Mouse (Mus musculus) retina, embryonic 14.5 days (tissue): Measurements from ENCODE around the gene 4930404H24Rik.
A peak's percentile ranks its signal among the peaks of the same experiment; 100 is the strongest.

Experiments
- DNase-seq: peaks from one replicate; pipeline ENCODE4 v3.0.0-alpha.2; 2015; ENCODE audit warnings: low spot score

4930404H24Rik gene

DNA sequence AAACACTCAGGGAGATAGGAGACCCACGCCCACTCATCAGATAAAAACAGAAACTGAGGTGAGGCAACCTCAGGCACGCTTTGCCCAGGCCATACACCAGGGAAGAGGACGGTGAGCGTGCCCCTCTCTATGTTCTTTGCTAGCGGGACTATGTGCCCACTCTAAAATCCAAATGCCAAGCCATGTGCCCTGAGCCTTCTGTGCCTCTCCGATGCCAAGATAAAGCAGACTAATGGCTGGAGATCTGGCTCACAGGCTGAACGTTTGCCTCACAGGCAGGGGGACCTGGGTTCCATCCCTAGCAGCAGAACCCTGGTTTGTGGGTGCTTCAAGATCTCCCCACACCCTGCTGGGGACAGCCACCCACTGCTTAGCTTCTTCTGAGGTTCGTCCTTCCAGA is 17.5 kb downstream of the 4930404H24Rik start:
- no peak for DNase-seq

DNA sequence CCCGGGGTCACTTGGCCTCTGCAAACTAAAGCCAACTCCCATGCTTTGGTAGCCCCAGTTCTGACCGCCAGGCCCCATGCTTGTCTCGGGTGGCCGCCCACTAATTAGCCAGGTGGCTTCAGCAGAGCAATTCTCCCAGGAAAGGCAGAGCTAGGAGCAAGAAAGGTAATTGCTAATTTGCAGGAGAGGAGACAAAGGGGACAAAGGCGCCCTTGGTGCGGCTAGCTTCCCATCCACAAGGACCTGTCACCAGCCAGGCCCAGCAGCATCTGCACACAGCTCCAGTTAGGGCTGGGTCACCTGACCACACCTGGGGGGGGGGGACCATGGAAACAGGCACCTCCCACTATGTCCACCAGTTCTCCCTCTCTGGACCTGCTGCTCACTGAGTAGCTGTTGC is 19.0 kb downstream of the 4930404H24Rik start:
- peak; percentile 42 for DNase-seq

DNA sequence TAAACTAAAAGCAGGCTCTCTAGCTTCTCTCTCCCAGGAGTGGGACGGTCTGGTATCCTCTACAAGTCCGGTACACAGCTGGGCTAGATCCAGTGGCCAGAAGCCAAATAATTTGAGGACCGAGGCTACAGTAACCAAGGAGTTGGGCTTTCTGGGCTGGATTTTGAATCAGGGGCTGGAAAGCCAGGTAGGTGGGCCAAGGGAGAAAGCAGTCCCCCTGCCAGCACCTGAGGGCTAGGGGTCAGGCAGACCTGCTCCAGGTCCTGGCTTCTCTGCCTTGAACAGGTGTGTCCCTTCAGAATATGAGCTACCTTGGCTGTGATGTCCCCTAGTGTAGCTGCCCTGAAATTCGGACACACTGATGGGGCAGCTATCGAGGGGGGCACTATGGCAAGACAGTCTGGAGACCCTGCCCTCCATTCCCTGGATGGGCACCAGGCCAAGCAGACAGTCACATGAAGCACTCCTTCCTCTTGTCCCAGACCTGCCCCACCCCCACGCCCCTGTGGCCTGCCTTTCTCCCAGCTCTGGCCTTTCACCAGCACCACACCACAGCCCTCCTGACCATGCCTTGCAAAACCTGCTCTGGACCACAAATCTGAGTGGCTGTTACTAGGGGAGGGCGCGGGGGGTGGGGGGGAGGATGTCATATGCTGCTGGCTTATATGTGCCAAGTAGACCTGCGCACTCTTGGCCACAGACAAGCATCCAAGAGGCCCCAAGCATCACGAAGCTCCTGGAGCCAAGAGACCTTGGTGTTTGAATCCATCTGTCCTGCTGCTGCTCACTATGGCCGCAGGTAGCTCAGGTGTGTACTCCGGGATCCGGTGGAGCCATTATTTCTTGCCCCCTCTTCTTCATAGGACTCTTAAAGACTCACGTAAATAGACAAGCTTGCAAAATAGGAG is 20.1 kb downstream of the 4930404H24Rik start:
- DNase-seq: no peak

DNA sequence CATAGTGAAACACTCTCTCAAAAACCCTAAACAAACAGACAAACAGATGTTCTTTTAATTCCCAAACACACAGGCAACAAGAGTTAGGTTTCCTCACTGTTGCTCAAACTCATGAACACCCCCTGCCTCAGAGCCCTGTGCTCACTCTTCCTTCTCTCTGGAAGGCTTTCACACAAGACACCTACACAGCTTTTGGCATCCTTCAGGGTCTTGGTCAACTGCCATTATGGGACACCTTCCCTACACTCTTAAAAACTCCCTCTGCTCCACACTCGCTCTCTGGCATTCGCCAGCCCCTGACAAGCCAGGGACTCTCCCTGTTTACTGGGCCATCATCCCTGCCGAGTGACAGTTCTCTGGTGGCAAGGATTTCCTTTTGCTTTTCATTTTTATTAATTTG is 21.4 kb downstream of the 4930404H24Rik start:
- no peak for DNase-seq

DNA sequence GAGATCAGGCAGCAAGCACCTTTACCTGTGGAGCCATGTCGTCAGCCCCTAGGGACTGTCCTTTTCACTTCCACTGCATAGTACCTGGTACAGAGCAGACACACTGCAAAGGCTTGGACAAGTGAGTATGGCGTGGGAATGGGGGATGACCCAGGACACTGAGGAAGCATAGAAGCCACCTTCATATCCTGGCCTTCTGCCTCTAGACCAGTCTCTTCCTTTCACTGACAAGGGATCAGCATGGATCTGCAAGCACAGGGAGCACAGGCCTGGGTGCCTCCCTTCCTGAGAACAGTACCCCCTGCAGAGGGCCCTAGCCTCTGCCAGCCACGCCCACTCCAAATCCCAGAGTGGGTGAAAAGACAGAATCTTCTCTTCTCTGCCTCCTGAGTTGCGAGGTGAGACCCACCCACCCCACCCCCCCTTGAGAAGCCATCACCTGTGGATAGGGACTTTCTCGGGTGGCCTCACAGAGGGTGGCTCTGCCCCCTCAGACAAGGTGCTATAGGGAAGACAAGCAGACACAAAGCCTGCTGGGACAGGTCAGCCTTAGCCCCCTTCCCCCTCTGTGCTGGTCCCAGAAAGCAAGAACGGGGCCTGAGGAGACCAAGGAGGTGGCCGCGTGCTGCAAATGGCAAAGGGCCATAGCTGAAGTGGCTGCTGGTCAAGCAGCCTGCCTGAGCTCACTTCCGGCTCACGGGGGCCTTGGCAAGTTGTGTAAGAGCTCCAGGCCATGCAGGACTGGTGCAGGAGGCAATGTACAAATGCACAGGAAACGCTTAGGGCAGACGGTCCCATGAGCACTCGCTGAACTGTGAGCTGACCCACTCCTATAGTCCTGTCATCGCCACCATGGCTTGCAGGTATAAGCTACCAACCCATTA is 22.1 kb downstream of the 4930404H24Rik start:
- no peak for DNase-seq

DNA sequence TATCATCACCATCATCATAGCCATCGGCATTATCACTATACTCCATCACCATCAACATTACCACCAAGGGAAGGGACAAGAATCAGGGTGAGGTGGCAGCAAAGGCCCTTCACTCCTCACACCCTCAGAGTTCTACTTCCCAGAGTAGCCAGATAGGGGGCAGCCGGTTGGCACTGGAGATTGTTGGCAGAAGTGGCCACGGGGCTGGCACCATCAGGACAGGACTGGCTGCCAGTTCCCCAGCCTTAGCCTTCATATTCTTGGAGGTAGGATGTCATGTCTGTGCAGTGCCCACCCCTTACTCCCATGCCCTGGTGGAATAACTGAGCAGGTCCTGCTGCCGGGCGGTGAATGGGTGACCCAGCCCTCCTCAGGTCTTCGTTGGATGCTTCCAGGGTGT is 23.0 kb downstream of the 4930404H24Rik start:
- no peak for DNase-seq

DNA sequence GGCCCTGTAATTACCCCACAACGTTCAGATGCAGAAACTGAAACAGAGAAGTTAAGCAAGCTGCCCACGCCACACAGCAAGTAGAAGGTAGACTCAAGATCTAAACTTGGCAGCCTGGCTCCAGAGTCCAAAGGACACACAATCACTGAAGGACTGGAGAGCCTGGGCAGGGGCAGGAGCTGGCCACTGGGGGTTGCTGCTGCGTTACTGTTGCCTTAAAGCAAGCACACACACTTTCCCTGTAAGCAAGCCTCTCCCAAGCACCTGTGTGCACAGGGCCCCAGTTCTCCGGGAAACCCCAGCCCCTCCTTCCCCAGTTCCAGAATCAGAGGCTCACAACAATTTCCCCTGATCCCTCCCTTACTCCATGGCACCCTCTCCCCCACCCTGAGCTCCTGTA is 24.4 kb downstream of the 4930404H24Rik start:
- peak; percentile 45 for DNase-seq

DNA sequence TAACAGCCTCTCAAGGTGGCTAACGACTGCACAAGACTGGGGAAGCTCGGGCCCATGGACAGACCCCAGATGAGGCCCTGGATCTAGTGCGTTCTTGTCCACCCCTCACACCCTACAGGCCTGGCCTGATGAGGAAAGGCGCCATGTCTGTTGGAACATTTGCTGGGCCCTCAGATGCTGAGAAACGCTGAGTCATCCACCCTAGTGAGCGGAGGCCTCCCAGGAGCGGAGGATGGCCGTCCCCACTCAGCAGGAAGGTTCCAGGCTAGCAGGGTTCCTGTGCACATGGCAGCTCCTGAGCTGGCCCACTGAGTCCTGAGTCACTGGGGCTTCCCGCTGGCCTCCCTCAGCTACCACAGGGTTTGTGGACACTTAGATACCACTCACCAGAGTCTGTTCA is 27.5 kb downstream of the 4930404H24Rik start:
- no peak for DNase-seq

DNA sequence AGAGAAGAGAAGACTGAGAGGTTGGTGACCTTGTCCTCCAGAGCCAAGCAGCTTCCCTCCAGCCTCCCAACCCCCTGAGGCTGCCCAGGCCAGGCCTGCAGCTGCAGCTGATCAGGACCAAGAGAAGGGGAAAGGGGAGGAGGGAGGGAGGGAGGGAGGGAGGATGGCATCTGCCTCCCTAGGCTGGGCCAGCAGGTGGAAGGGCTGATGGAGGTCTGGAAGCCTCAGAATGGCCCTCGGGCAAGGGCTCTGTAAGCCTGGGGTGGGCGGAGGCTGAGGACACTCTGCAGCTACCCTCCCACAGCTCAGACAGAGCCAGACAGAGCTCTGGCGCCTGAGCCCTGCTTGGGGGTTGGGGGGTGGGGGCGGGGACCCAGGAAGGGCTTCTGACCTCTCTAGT is 29.7 kb downstream of the 4930404H24Rik start:
- peak; percentile 66 for DNase-seq

DNA sequence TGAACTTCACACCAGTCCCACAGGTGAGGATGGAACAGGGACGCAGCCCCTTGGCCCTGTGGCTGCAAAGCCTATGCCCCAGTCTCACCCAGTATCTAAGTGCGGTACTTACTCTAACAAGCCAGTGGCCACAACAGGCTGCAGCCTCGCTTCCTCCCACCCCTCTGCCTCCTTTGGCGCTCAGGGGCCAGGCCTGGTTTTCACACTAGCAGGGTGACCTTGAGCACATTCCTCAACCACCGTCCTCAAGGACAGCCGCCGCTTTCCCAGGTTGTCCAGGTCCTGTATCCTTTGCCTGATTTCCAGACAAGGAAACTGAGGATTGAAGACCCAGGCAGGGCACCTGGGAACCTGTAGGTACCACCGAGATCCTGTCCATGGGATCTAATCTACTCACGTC is 30.6 kb downstream of the 4930404H24Rik start:
- DNase-seq: no peak

DNA sequence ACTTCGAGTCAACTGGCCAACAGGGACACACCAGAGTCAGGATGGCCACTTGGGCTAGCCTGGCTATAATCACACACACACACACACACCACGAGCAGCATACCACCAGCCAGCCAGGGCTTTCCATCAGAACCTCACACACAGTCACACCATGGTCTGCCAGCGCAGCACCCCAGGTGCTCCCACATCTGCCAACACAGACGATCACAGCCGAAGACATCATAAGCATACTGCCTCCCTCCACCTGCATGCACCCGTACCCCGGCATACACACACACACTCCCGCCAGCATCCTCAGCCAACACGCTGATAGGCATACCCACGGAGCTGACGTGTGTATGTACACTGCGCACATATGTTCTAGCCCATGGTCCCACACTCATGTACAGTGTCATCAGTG is 31.1 kb downstream of the 4930404H24Rik start:
- no peak for DNase-seq

DNA sequence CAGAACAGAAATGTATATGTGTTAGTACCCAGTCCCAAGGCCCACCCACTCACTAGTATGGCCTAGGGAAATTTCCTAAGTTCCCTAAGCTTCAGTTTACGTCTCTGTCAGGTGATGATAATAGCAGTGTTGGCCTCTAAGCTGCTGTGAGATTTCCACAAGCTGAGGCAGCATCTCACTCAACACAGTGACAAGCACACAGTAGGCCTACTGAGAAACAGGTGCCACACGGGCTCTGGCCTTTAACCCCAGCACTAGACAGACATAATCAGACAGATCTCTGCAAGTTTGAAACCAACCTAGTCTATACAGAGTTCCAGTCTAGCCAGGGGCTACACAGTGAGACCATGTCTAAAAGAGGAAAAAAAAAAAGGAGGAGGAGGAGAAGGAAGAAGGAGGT is 32.1 kb downstream of the 4930404H24Rik start:
- no peak for DNase-seq

DNA sequence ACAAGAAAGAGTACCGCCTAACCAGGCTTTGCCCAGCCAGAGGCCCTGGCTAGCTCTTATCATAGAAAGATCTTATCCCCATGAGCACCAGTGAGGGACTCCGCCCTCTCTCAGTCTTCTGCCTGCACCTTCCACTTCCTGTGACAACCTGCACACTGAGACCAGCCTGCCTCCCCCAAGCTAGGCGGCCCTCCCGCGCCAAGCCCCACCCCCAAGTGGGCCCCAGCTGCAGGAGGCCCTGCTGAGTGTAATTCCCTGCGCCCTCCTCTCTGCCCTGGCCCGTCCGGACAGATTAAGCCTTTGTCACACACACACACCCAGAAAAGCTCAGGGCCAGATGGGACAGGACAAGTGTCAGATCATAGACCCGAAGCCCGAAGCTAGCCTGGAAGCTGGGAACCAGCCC is 33.3 kb downstream of the 4930404H24Rik start:
- peak; percentile 52 for DNase-seq

DNA sequence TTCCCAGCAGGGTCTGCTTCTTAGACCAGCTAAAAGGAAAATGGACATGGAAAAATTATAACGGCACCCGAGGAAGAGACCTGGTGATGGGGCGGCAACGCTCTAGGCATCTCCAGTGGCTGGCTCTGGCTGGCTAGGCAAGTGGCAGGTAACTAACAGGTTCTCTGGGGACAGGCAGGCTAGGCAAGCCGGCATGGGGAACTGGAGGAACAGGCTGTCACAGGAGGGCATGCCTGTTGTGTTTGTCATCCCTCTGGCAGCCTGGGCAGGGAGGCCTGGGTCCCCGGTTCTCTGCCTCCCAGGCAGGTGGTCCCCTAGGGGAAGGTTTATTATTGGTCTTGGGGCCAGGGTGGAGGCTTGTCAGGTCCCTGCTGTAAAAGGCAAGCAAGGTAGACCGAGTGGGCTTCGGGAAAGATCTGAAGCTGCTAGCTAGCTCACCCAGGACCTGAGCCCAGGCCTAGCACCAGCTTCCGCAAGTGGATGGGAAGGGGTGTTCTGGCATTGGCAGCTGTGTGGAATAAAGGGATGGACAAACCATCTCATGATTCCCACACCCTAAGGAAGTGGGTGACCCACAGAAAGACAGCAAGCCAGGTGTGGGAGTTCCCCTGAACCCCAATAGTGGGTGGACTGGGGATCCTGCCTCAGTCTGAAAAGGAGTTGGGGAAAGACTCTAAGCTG is 34.4 kb downstream of the 4930404H24Rik start:
- DNase-seq: no peak

DNA sequence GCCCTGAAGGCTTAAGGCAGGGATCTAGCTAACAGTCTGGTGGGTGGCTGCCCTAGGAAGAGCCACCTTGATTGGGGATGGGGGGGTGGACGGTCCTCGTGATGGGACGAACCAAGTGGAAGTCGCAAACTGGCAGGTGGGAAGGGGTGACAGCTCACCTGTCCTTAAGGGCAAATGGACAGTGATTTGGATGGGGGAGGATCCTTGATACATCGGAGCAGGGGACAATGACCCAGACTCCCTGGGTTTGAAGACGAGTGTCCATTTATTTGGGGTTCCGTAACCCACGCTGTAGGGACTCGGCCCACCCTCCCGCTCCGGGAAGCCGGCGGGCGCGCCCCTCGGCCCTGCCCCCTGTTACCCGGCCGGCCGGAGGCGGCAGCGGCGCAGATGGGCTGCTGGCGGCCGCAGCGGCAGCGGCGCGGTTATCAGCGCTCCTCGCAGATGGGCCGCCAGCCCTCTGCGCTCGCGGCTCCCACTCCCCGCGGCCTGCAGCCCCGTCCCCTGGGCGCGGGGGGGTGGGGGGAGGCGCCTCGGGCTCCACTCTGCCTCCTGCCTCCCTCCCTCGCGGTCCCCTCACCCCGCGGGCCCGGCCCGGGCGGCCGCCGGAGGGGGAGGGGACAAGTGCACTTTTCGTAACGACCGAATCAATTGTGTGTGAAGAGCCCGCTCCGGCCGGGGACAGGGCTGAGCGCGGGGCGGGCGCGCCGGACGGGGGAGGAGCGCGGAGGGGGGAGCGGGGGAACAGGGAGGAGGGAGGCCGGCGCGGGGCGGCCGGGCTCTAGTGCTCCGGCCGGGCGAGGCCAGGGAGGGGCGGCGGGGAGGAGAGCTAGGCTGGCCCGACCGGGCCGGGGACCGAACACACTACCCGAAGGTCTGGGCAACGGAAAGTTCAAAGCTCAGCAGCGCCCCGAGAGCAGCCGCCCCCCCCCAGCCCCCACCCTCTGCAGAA is 35.3 kb downstream of the 4930404H24Rik start:
- DNase-seq: peak; percentile 74

DNA sequence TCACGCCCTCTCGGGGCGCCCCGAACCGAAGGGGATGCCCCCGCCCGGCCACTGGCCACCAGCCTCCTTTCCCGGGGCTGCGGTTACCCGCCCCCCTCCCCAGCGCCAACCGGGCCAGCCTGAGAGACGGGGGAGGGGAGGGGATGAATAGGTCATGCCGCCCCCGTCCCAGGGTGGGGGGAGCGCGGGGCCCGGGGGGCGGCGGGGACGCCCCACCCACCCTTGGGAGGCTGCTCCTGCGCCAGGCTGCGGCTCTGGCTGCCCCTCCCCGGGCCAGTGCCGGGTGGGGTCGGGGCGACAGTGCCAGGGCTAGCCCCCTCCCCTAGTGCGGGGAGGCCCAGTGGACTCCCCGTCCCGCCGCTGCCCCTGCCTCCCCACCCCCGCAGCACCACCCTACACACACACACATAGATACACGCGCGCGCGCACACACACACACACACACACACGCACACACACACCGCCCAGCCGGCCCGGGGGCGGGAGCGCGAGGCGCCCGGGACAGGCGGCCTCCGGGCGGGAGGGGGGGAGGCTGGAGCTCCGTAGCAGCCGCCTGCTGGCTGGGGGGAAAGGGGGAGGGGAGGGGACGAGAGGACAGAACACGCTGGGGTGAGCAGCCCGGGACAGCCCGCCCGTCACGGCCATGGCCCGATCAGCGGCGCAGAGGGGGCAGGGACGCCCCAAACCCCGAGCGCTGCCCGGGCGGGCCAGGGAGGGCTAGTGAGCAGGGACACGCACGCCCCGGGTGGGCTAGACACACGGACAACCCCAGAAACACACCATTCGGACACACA is 36.2 kb downstream of the 4930404H24Rik start:
- DNase-seq: peak; percentile 59

DNA sequence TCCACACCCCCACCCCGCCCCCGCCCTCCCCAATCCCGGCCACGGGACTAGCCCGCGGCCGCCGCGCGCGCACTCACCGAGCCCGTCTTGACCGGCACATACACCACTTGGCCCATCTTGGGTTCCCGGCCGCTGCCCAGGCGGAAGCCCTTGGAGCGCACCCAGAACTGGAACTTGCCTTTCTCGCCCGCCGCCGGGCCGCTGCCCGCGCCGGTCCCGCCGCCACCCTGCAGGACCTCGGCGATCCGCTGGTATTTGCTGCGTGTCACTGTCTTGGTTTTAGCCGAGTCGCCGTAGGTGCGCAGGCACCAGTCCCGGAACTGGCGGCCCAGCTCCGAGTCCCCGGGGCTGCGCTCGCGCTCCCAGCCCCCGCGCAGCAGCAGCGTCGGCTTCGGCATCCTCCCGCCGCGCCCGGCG is 36.8 kb downstream of the 4930404H24Rik start:
- peak; percentile 58 for DNase-seq

DNA sequence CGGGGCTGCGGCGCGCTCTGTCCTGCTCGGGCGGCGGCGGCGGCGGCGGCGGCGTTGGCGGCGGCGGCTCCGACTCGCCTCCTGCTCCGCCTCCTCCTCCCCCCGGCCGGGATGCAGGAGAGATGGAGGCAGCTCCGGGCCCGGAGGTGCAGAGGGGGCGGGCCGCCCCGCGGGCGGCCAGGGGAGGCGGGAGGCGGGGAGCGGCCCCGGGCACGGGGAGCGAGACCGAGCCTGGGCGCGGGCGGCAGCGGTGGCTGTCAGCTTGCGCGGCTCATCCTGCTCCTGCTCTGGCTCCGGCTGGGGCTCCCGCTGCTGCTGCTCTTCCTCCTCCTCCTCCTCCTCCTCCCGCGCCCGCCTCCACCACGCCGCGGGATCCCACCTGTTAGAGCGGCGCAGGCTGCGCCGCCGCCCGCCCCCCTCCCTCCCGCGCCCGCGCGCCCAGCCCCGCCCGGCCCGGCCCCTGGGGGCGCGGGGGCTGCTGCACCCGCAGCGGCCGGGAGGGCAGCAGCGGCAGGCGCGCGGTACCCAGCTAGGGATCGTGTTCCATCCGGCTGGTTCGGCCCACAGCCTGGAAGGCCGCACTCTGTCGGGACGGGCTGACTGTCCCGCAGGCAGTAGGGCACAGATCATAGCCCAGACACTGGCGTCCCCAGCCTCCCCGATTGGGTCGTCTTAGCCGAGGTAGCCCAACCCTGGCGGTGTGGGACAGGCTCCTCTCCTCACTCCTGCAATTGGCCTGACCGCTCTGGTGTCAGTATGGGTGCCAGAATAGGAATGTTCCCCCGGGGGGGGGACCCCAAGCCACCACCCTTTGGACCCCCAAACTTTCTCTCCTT is 37.6 kb downstream of the 4930404H24Rik start, which contains the start of gene Nol4l:
TSS of gene Nol4l (minus strand) at position 41 of the 836 bp plus-strand sequence.
- peak; percentile 56 for DNase-seq

DNA sequence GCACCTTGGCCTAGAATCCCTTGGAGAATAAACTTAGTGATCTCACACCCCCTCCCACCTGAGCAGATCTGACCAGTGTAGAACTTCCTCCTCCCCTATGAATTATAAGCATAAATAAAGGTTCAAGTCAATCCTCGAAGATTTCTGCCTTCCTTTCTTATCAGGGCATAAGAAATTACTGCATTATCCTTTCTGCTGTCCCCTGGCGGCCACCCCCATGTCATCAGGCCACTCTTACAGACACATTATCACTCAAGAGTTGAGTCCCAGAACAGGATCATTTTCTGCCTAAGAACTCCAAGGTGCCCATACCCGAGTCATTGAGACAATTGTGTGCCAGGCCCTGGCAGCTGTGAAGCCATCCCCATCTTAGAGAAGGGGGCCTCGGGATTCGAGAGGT is 38.4 kb downstream of the 4930404H24Rik start:
- no peak for DNase-seq
